Mouse (Mus musculus) liver, embryonic 16.5 days (tissue): ENCODE results near the gene Prkar2b. TPM values are rescaled to one million over a fixed set of nuclear protein-coding genes. Genes with fewer than 3 reads are reported as not detected.

Experiments
- ATAC-seq: fragments of 200-750 bp; cut with Nextera tagmentation; 2 replicates; pipeline ENCODE4 v1.8.0; 2017; ENCODE audit warnings: low read depth, mild to moderate bottlenecking, moderate number of reproducible peaks, moderate library complexity
- H3K27ac ChIP-seq: fragments of 300-500 bp; sonication (generic); 2 replicates; pipeline ENCODE4 v1.5.1; 2014; ENCODE audit warnings: mild to moderate bottlenecking, low read length
- H3K27me3 ChIP-seq: fragments of 300-500 bp; sonication (generic); 2 replicates; pipeline ENCODE4 v1.6.1; 2014; ENCODE audit warnings: low read depth, low read length, mixed read lengths; ENCODE audit not compliant: control insufficient read depth, insufficient read depth
- H3K36me3 ChIP-seq: fragments of 300-500 bp; sonication (generic); 2 replicates; pipeline ENCODE4 v1.6.1; 2014; ENCODE audit warnings: mild to moderate bottlenecking; ENCODE audit not compliant: control insufficient read depth, insufficient read depth
- H3K4me1 ChIP-seq: fragments of 300-500 bp; sonication (generic); 2 replicates; pipeline ENCODE4 v1.6.1; 2014; ENCODE audit warnings: low read depth, low read length, mixed read lengths; ENCODE audit not compliant: control insufficient read depth
- H3K4me2 ChIP-seq: fragments of 300-500 bp; sonication (generic); 2 replicates; pipeline ENCODE4 v1.6.1; 2014; ENCODE audit warnings: low read depth, low read length, mixed read lengths
- H3K4me3 ChIP-seq: fragments of 300-500 bp; sonication (generic); 2 replicates; pipeline ENCODE4 v1.5.1; 2014; ENCODE audit warnings: low read depth, mild to moderate bottlenecking, low read length
- H3K9ac ChIP-seq: fragments of 300-500 bp; sonication (generic); 2 replicates; pipeline ENCODE4 v1.6.1; 2014; ENCODE audit warnings: low read depth, low read length
- H3K9me3 ChIP-seq: fragments of 300-500 bp; sonication (generic); replicated peaks from 2 replicates; pipeline ENCODE4 v1.6.1; 2016; ENCODE audit warnings: low read length; ENCODE audit not compliant: control insufficient read depth
- WGBS: fragments of 180-500 bp; shearing (Covaris S2); extraction: QIAGEN DNeasy Blood & Tissue Kit; methylation state at CpG from one replicate; pipeline ENCODE4 v1.1.7; 2014; ENCODE audit not compliant: insufficient replicate concordance; 5-methylcytosine and 5-hydroxymethylcytosine counted together
- polyA plus RNA-seq: library from polyadenylated mRNA; unstranded; fragments of >200 nt; fragmentation: Nextera tagmentation; extraction: Ambion mirVana; gene quantifications from 2 replicates; pipeline ENCODE4 v1.2.1, GENCODE M21; 2015

Gene Prkar2b
- polyA plus RNA-seq, 1 experiment from 2014 or later: 53.8 TPM

GRCm38 (mm10) chr12:32055797-32056196, 5.3 kb downstream of the Prkar2b start:
- no peaks in the 10 kb centered on the region for H3K9me3 ChIP-seq
- no peak for ATAC-seq
- no peaks in the 10 kb centered on the region for H3K27me3 ChIP-seq
- peaks cover 59% of the 10 kb centered on the region for H3K4me1 ChIP-seq
- peak overlapping the region; percentile 30 for H3K4me2 ChIP-seq
- H3K27ac ChIP-seq: peak overlapping the region; percentile 90
- H3K9ac ChIP-seq: peak overlapping the region; percentile 45
- WGBS: 89% methylated on average over 3 of the region's 3 CpGs
- no peak overlapping the region for H3K4me3 ChIP-seq
- H3K36me3 ChIP-seq: no peaks in the 10 kb centered on the region

GRCm38 (mm10) chr12:32054476-32055166, 6.5 kb downstream of the Prkar2b start:
- H3K9me3 ChIP-seq: no peaks in the 10 kb centered on the region
- H3K27ac ChIP-seq: peak overlapping the region; percentile 90
- no peaks in the 10 kb centered on the region for H3K36me3 ChIP-seq
- H3K27me3 ChIP-seq: no peaks in the 10 kb centered on the region
- H3K4me3 ChIP-seq: peak overlapping the region; percentile 30
- ATAC-seq: peak; percentile 85
- H3K4me2 ChIP-seq: peak overlapping the region; percentile 57
- H3K4me1 ChIP-seq: peaks cover 59% of the 10 kb centered on the region
- peak overlapping the region; percentile 66 for H3K9ac ChIP-seq
- 36% methylated on average over 9 of the region's 9 CpGs for WGBS

DNA sequence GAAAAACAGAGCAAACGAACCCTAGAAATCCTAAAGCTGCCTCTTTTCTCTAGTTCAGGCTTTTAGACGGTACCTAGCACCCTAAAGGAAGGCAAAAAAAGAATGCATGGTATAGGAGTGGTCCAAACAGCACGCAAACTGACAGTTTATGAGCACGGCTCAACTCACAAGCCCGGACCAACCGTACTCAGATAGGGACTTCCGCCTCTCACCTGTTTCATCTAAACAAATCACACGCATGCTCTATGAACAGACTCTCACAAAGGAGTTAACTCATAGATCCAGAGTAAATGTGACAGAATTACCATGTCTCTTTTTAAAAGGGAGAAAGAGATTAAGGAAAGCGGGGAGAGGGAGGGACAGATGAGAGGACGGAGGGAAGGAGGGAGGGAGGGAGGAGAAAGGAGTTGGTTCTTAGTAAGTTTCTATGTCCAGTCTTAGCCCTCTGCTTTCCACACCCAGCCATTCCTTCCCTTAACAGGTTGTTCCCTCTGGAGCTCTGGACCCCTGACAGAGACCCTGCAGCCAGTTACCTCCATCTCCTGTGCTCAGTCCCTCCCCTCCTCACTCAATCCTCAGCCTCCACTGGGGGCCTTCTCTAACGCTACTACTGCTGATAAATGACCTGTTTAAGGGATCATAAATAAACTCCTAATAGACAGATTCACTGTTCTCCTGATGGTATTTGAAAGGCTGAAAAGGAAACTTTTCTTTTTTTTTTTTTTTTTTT, 7.3 kb downstream of the Prkar2b start:
- no peak for ATAC-seq
- Histone ChIP-seq H3K4me3 (peak overlapping the region; percentile 30), H3K9ac (peak overlapping the region; percentile 66), H3K4me2 (peak overlapping the region; percentile 57), H3K9me3 (no peaks in the 10 kb centered on the region), H3K27me3 (no peaks in the 10 kb centered on the region), H3K36me3 (no peaks in the 10 kb centered on the region), H3K4me1 (peaks cover 60% of the 10 kb centered on the region), H3K27ac (peak overlapping the region; percentile 90)
- 54% methylated on average over 11 of the region's 11 CpGs for WGBS

DNA sequence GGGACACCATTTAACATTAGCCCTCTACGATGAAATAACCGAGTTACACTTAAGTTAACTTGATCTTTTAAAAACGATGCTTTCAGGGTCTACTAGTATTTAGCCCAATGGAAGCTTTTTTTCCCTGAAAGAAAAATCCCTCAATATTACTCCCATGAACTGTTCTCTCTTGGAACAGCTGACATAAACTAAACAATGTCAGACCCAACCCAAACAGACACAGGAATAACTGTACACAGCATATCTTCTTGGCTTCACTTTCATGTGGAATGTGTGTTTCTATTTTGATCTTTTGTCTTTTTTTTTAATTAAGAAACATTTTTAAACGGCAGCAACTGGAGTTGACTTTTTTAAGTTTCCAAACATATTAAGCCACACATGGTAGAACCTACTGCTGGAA, 8.2 kb downstream of the Prkar2b start:
- H3K27ac ChIP-seq: peak overlapping the region; percentile 90
- 73% methylated on average over 4 of the region's 4 CpGs for WGBS
- H3K9ac ChIP-seq: 0 out of 2 replicates have a peak overlapping the region, but pooled peaks have one; percentile 9
- no peak overlapping the region for H3K4me3 ChIP-seq
- no peaks in the 10 kb centered on the region for H3K27me3 ChIP-seq
- H3K4me2 ChIP-seq: peak overlapping the region; percentile 19
- peaks cover 63% of the 10 kb centered on the region for H3K4me1 ChIP-seq
- H3K9me3 ChIP-seq: no peaks in the 10 kb centered on the region
- ATAC-seq: no peak
- H3K36me3 ChIP-seq: no peaks in the 10 kb centered on the region

DNA sequence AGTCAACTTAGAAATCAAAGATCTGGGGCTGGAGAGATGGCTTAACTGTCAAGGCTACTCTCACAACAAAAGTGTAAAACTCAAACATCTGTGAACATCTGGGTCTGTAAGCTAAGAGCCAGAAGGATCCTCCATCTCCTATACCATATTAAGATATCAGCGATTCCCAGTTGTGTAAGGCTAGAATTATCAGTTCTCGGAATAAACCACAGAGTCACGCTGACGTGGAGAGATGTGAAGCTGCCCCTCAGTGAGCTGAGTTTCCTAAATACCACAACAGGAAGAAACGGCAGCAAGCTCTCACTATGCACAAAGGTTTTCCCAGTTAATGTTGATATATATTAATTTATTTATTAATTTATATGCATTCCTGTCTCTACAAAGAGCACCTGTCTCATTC, 10.9 kb downstream of the Prkar2b start:
- peak overlapping the region; percentile 66 for H3K4me2 ChIP-seq
- H3K36me3 ChIP-seq: no peaks in the 10 kb centered on the region
- peak; percentile 94 for ATAC-seq
- H3K27me3 ChIP-seq: no peaks in the 10 kb centered on the region
- H3K9ac ChIP-seq: peak overlapping the region; percentile 65
- no peaks in the 10 kb centered on the region for H3K9me3 ChIP-seq
- H3K4me3 ChIP-seq: no peak overlapping the region
- WGBS: 13% methylated on average over 5 of the region's 5 CpGs
- peak overlapping the region; percentile 90 for H3K27ac ChIP-seq
- peaks cover 52% of the 10 kb centered on the region for H3K4me1 ChIP-seq

- WGBS: 69% methylated on average over 17 of the region's 17 CpGs
- Histone ChIP-seq H3K4me1 (peaks cover 25% of the 10 kb centered on the region), H3K27me3 (no peaks in the 10 kb centered on the region), H3K4me2 (no peak overlapping the region), H3K4me3 (no peak overlapping the region), H3K27ac (peak overlapping the region; percentile 63), H3K9me3 (no peaks in the 10 kb centered on the region), H3K9ac (no peak overlapping the region), H3K36me3 (peaks cover 8% of the 10 kb centered on the region; the same call in 1 of the 2 replicates)
- no peak for ATAC-seq
Observed at GRCm38 (mm10) chr12:32045566-32046330, 15.3 kb downstream of the Prkar2b start.

DNA sequence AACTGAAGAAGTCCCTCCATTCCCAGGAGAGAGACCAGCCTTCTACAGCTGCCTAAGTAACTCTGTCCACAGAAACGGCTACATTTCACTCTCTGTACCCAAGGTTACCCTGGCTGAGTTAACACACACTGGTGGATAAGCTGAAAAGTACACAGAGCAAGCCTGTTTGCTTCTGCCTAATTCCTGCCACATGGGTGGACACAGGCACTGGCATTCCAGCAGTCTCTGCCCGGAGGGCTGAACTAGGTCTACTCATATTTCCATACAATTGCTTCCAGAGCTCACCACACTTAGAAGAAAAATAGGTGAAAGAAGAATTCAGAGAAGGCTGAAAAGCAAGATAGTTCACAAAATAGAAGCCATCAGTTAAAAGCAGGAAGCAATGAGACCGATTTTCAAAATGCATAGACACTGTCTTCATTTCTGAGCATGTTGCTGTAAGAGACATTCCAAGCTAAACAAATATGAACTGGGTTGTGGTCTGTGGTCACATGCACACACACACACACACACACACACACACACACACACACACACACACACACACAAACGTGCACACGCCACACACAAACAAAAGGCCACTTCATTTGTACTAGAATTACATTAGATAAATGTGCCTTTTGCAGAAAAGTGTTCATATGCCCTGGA, 16.5 kb downstream of the Prkar2b start:
- Histone ChIP-seq H3K4me1 (peaks cover 26% of the 10 kb centered on the region), H3K36me3 (peaks cover 8% of the 10 kb centered on the region; the same call in 1 of the 2 replicates), H3K27ac (peak overlapping the region; percentile 70), H3K27me3 (no peaks in the 10 kb centered on the region), H3K4me3 (no peak overlapping the region), H3K9ac (no peak overlapping the region; the same call in 1 of the 2 replicates), H3K9me3 (no peaks in the 10 kb centered on the region), H3K4me2 (no peak overlapping the region)
- 53% methylated on average over 5 of the region's 5 CpGs for WGBS
- ATAC-seq: 0 out of 2 replicates have a peak, but pooled peaks have one; percentile 12

DNA sequence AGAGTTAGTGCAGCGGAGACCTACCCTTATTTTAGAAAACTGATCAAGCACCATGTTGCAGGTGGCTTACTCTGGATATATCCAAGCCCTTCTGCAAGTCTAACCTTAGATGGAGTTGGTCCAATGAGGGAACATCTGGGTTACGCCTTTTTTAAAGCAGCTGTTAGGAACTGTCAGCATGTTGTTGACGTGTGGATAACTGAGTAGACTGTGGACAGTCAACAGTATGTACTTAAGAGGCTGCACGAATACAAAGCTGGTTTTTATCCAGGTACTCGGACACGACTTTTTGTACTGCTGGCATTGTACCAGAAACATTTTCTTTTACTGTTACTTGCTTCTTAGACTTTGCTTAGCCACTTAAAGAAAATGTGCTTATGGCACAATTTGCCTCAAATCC, 27.6 kb downstream of the Prkar2b start:
- H3K27me3 ChIP-seq: no peaks in the 10 kb centered on the region
- no peaks in the 10 kb centered on the region for H3K4me1 ChIP-seq
- H3K4me3 ChIP-seq: no peak overlapping the region
- no peaks in the 10 kb centered on the region for H3K9me3 ChIP-seq
- WGBS: 88% methylated on average over 6 of the region's 6 CpGs
- no peak overlapping the region for H3K27ac ChIP-seq
- H3K4me2 ChIP-seq: no peak overlapping the region
- no peak for ATAC-seq
- no peak overlapping the region for H3K9ac ChIP-seq
- peaks cover 14% of the 10 kb centered on the region for H3K36me3 ChIP-seq
